Mouse (Mus musculus): ENCODE results near the gene Gadd45b.

The Gadd45b gene

GRCm38 (mm10) chr10:80935241-80935640 lies 5.4 kb downstream of the Gadd45b start:
- DNase-seq (ENCODE audit: low read depth, low spot score) = peak; percentile 27

- peak; percentile 23 for DNase-seq (ENCODE audit: low read depth, low spot score)
These were observed 5.8 kb downstream of the Gadd45b start for GRCm38 (mm10) chr10:80935698-80936097.

- peak; percentile 35 for DNase-seq (ENCODE audit: low read depth, low spot score)
These were observed 6.4 kb downstream of the Gadd45b start for GRCm38 (mm10) chr10:80936135-80936809.

GRCm38 (mm10) chr10:80936810-80937164 lies 6.9 kb downstream of the Gadd45b start:
- DNase-seq (ENCODE audit: low read depth, low spot score) = no peak

- DNase-seq (ENCODE audit: low read depth, low spot score) = peak; percentile 24
These were observed 7.8 kb downstream of the Gadd45b start for GRCm38 (mm10) chr10:80937646-80938045.

- DNase-seq (ENCODE audit: low read depth, low spot score) = peak; percentile 67
These were observed 9.1 kb downstream of the Gadd45b start for GRCm38 (mm10) chr10:80938831-80939550.

- DNase-seq (ENCODE audit: low read depth, low spot score) = peak; percentile 92
These were observed 9.8 kb downstream of the Gadd45b start for GRCm38 (mm10) chr10:80939671-80940070.

GRCm38 (mm10) chr10:80940320-80940987 lies 10.6 kb downstream of the Gadd45b start:
- DNase-seq (ENCODE audit: low read depth, low spot score) = peak; percentile 20

GRCm38 (mm10) chr10:80940988-80941347 lies 11.1 kb downstream of the Gadd45b start:
- no peak for DNase-seq (ENCODE audit: low read depth, low spot score)

- DNase-seq (ENCODE audit: low read depth, low spot score) = no peak
These were observed 13.0 kb downstream of the Gadd45b start for GRCm38 (mm10) chr10:80942919-80943318.

GRCm38 (mm10) chr10:80943701-80944100 lies 13.8 kb downstream of the Gadd45b start:
- no peak for DNase-seq (ENCODE audit: low read depth, low spot score)

- DNase-seq (ENCODE audit: low read depth, low spot score) = no peak
These were observed 14.4 kb downstream of the Gadd45b start for GRCm38 (mm10) chr10:80944231-80944630.

- peak; percentile 42 for DNase-seq (ENCODE audit: low read depth, low spot score)
These were observed 17.0 kb downstream of the Gadd45b start for GRCm38 (mm10) chr10:80946684-80947437.

- no peak for DNase-seq (ENCODE audit: low read depth, low spot score)
These were observed 17.9 kb downstream of the Gadd45b start for GRCm38 (mm10) chr10:80947802-80948201.

GRCm38 (mm10) chr10:80948570-80948969 lies 18.7 kb downstream of the Gadd45b start:
- no peak for DNase-seq (ENCODE audit: low read depth, low spot score)

- DNase-seq (ENCODE audit: low read depth, low spot score) = no peak
These were observed 19.2 kb downstream of the Gadd45b start for GRCm38 (mm10) chr10:80949081-80949480.

- DNase-seq (ENCODE audit: low read depth, low spot score) = no peak
These were observed 20.4 kb downstream of the Gadd45b start for GRCm38 (mm10) chr10:80950314-80950713.

- no peak for DNase-seq (ENCODE audit: low read depth, low spot score)
These were observed 22.0 kb downstream of the Gadd45b start for GRCm38 (mm10) chr10:80951761-80952390.

GRCm38 (mm10) chr10:80952449-80952848 lies 22.6 kb downstream of the Gadd45b start:
- DNase-seq (ENCODE audit: low read depth, low spot score) = no peak

GRCm38 (mm10) chr10:80954415-80954814 lies 24.5 kb downstream of the Gadd45b start:
- no peak for DNase-seq (ENCODE audit: low read depth, low spot score)

- no peak for DNase-seq (ENCODE audit: low read depth, low spot score)
These were observed 25.0 kb downstream of the Gadd45b start for GRCm38 (mm10) chr10:80954843-80955242.

All from CD4-positive, CD25-positive, alpha-beta regulatory T cell, adult 2 months (primary cell).